Mouse (Mus musculus) midbrain, embryonic 15.5 days (tissue): Measurements from ENCODE around the gene Zfp648. TPM values are rescaled to one million over a fixed set of nuclear protein-coding genes. Genes with fewer than 3 reads are reported as not detected.

Experiments
- ATAC-seq: fragments of 200-750 bp; cut with Nextera tagmentation; replicated peaks from 2 replicates; pipeline ENCODE4 v1.8.0; 2017; ENCODE audit warnings: moderate TSS enrichment
- H3K27ac ChIP-seq: fragments of 300-500 bp; sonication (generic); 2 replicates; pipeline ENCODE4 v1.5.1; 2015; ENCODE audit warnings: mild to moderate bottlenecking, inconsistent platforms
- H3K27me3 ChIP-seq: fragments of 300-500 bp; sonication (generic); replicated peaks from 2 replicates; pipeline ENCODE4 v1.6.1; 2015; ENCODE audit warnings: inconsistent platforms
- H3K36me3 ChIP-seq: fragments of 300-500 bp; sonication (generic); replicated peaks from 2 replicates; pipeline ENCODE4 v1.6.1; 2015; ENCODE audit warnings: inconsistent platforms
- H3K4me1 ChIP-seq: fragments of 300-500 bp; sonication (generic); 2 replicates; pipeline ENCODE4 v1.6.1; 2015; ENCODE audit warnings: inconsistent platforms
- H3K4me2 ChIP-seq: fragments of 300-500 bp; sonication (generic); 2 replicates; pipeline ENCODE4 v1.6.1; 2015; ENCODE audit warnings: inconsistent platforms, mild to moderate bottlenecking, moderate library complexity
- H3K4me3 ChIP-seq: fragments of 300-500 bp; sonication (generic); 2 replicates; pipeline ENCODE4 v1.5.1; 2015; ENCODE audit warnings: mild to moderate bottlenecking, inconsistent platforms
- H3K9ac ChIP-seq: fragments of 300-500 bp; sonication (generic); 2 replicates; pipeline ENCODE4 v1.6.1; 2015; ENCODE audit warnings: mild to moderate bottlenecking, inconsistent platforms
- H3K9me3 ChIP-seq: fragments of 300-500 bp; sonication (generic); 2 replicates; pipeline ENCODE4 v1.6.1; 2016; ENCODE audit warnings: inconsistent platforms
- WGBS: fragments of 180-500 bp; shearing (Covaris S2); methylation state at CpG from one replicate; pipeline ENCODE4 v1.1.7; 2015; ENCODE audit warnings: mixed read lengths; 5-methylcytosine and 5-hydroxymethylcytosine counted together
- polyA plus RNA-seq: library from polyadenylated mRNA; unstranded; fragments of >200 nt; fragmentation: Nextera tagmentation; extraction: Ambion mirVana; gene quantifications from 2 replicates; pipeline ENCODE4 v1.2.1, GENCODE M21; 2015

Zfp648 gene
- polyA plus RNA-seq, 1 experiment from 2014 or later = 0.74 TPM

DNA sequence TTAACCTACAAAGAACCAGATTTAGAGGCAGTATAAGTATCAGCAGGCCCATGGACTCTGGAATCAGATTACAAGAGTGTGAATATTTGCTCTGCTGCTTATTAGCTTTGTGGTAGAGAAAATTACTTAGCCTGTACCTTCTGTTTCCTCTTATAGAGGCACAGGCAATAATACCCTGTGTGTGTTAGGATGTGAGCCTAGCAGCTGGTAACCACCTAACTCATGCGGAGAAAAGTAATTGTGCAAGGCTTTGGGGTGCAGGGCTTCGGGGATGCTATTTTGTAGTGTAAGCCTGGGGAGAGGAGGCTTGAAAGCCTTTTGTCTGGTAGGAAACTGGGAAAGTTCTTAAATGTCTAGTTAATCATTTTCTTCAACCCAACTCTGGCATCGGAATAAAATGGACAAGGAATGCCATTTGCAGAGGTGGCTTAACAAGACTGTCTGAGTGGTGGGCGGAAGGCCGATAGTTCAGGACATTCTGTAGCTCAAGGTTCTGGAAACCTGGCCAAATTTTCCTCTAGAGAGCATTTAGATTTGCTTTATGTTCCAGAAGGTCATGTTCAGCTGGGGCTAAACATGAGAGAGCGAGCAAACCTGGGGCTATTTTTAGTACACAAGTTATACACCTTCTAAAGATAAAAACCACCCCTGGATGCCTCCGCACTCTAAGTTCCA is 17.8 kb upstream of the Zfp648 start:
- H3K4me2 ChIP-seq = no peak overlapping the region
- no peak for ATAC-seq
- no peaks in the 10 kb centered on the region for H3K9me3 ChIP-seq
- no peaks in the 10 kb centered on the region for H3K36me3 ChIP-seq
- peaks cover 2% of the 10 kb centered on the region; the same call in 1 of the 2 replicates for H3K4me1 ChIP-seq
- no peak overlapping the region for H3K27ac ChIP-seq
- H3K9ac ChIP-seq = no peak overlapping the region
- no peaks in the 10 kb centered on the region for H3K27me3 ChIP-seq
- H3K4me3 ChIP-seq = no peak overlapping the region
- 90% methylated on average over 7 of the region's 7 CpGs for WGBS

- Histone ChIP-seq H3K4me2 (no peak overlapping the region), H3K27me3 (no peaks in the 10 kb centered on the region), H3K4me1 (no peaks in the 10 kb centered on the region), H3K9ac (no peak overlapping the region), H3K27ac (no peak overlapping the region), H3K4me3 (no peak overlapping the region), H3K36me3 (no peaks in the 10 kb centered on the region), H3K9me3 (no peaks in the 10 kb centered on the region)
- 86% methylated on average over 4 of the region's 4 CpGs for WGBS
- no peak for ATAC-seq
These were observed 12.8 kb upstream of the Zfp648 start for GRCm38 (mm10) chr1:154188229-154188628.

- no peak overlapping the region for H3K4me2 ChIP-seq
- H3K9ac ChIP-seq = no peak overlapping the region
- no peak overlapping the region for H3K4me3 ChIP-seq
- H3K4me1 ChIP-seq = no peaks in the 10 kb centered on the region
- H3K27me3 ChIP-seq = no peaks in the 10 kb centered on the region
- no peak for ATAC-seq
- H3K27ac ChIP-seq = no peak overlapping the region
- no peaks in the 10 kb centered on the region for H3K9me3 ChIP-seq
- H3K36me3 ChIP-seq = no peaks in the 10 kb centered on the region
- 54% methylated on average over 4 of the region's 4 CpGs for WGBS
These were observed 12.4 kb upstream of the Zfp648 start for GRCm38 (mm10) chr1:154188631-154189030.

DNA sequence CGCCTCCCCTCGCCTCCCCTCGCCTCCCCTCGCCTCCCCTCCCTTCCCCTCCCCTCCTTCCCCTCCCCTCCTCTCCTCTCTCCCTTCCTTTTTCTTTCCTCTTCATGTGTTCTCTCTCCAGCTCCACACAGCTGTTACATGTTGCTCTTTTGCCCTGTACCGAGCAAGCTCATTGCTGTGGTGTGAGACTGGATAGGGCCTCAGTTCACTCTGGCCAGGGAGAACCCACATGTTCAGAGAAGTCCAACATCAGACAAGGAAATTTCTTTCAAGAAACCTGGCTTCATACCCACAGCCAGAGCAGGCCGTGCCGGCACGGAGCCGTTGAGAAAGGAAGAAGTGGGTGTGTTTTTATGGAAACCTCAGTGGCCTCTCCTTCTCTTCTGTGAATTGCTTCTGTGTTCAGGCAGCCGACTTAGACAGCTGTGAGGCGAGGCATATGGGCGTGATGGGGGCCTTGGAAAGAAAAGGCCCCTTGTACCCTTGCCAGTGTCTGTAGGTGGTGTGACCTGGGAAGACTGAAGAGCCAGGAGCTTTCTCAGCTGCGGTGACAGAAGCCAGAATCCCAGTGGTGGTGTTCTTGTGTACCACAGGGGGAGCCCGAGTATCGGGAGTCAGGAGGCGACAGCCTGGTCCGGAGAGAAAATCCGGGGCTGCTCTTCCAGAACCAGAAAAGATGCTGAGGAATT is 11.0 kb upstream of the Zfp648 start:
- H3K9ac ChIP-seq = no peak overlapping the region
- 61% methylated on average over 14 of the region's 18 CpGs for WGBS
- H3K27me3 ChIP-seq = no peaks in the 10 kb centered on the region
- no peaks in the 10 kb centered on the region for H3K9me3 ChIP-seq
- H3K27ac ChIP-seq = no peak overlapping the region
- no peaks in the 10 kb centered on the region for H3K36me3 ChIP-seq
- no peak for ATAC-seq
- no peaks in the 10 kb centered on the region for H3K4me1 ChIP-seq
- H3K4me2 ChIP-seq = peak overlapping the region; percentile 11; the same call in 1 of the 2 replicates
- no peak overlapping the region for H3K4me3 ChIP-seq

- Histone ChIP-seq H3K4me2 (no peak overlapping the region), H3K4me3 (no peak overlapping the region), H3K4me1 (no peaks in the 10 kb centered on the region), H3K9me3 (no peaks in the 10 kb centered on the region), H3K36me3 (no peaks in the 10 kb centered on the region), H3K27ac (no peak overlapping the region), H3K9ac (no peak overlapping the region), H3K27me3 (peaks cover 6% of the 10 kb centered on the region)
- ATAC-seq = no peak
- WGBS = 93% methylated on average over 10 of the region's 10 CpGs
These were observed 2.1 kb upstream of the Zfp648 start for GRCm38 (mm10) chr1:154198896-154199295.

- H3K4me3 ChIP-seq = no peak overlapping the region
- H3K27me3 ChIP-seq = peaks cover 31% of the 10 kb centered on the region
- peak; percentile 34; the same call in 1 of the 2 replicates for ATAC-seq
These were observed 1.6 kb downstream of the Zfp648 start for GRCm38 (mm10) chr1:154202580-154202979.

DNA sequence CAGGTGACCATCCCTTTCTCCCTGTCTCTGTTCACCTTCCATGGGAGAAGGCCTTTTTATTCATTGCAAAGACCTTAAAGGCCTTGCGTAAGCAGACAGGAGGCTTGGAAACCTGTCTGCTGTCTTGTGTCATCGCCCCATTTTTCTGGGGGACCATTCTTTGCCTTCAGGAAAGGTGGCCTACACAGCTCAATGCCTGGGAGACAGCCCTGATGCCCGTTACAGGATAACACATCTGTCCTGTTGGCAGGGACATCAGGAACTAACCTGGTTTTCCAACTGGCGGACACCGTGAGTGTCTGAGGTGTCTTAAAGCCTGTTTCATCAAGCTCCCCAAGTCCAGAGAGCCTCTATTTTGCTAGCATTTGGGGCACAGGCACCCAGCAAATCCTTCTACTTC is 2.4 kb downstream of the Zfp648 start:
- 93% methylated on average over 5 of the region's 5 CpGs for WGBS
- H3K27ac ChIP-seq = no peak overlapping the region
- peaks cover 31% of the 10 kb centered on the region for H3K27me3 ChIP-seq
- peaks cover 10% of the 10 kb centered on the region for H3K4me1 ChIP-seq
- H3K4me3 ChIP-seq = no peak overlapping the region
- no peak overlapping the region for H3K4me2 ChIP-seq
- no peak for ATAC-seq
- no peaks in the 10 kb centered on the region for H3K9me3 ChIP-seq
- no peaks in the 10 kb centered on the region for H3K36me3 ChIP-seq
- no peak overlapping the region for H3K9ac ChIP-seq

More at GRCm38 (mm10) chr1:154202580-154202979, 1.6 kb downstream of the Zfp648 start:
- Histone ChIP-seq H3K36me3 (no peaks in the 10 kb centered on the region), H3K9ac (no peak overlapping the region), H3K27ac (no peak overlapping the region), H3K4me2 (no peak overlapping the region), H3K4me1 (peaks cover 10% of the 10 kb centered on the region), H3K9me3 (no peaks in the 10 kb centered on the region)
- 63% methylated on average over 8 of the region's 8 CpGs for WGBS

- Histone ChIP-seq H3K9ac (peak overlapping the region; percentile 29), H3K4me1 (peaks cover 10% of the 10 kb centered on the region), H3K27me3 (peaks cover 31% of the 10 kb centered on the region), H3K27ac (no peak overlapping the region), H3K4me3 (peak overlapping the region; percentile 37), H3K36me3 (no peaks in the 10 kb centered on the region), H3K4me2 (peak overlapping the region; percentile 70), H3K9me3 (no peaks in the 10 kb centered on the region)
- 9% methylated on average over 66 of the region's 66 CpGs for WGBS
- peak; percentile 73 for ATAC-seq
These were observed 3.9 kb downstream of the Zfp648 start for GRCm38 (mm10) chr1:154204652-154205573.

GRCm38 (mm10) chr1:154219991-154220390 is 19.0 kb downstream of the Zfp648 start:
- no peaks in the 10 kb centered on the region for H3K4me1 ChIP-seq
- H3K4me3 ChIP-seq = no peak overlapping the region
- no peak for ATAC-seq
- no peak overlapping the region for H3K27ac ChIP-seq
- H3K9ac ChIP-seq = no peak overlapping the region
- WGBS = 91% methylated on average over 2 of the region's 2 CpGs
- H3K9me3 ChIP-seq = no peaks in the 10 kb centered on the region
- H3K36me3 ChIP-seq = no peaks in the 10 kb centered on the region
- H3K4me2 ChIP-seq = no peak overlapping the region
- H3K27me3 ChIP-seq = no peaks in the 10 kb centered on the region

- Histone ChIP-seq H3K9ac (no peak overlapping the region), H3K4me1 (no peaks in the 10 kb centered on the region), H3K27ac (no peak overlapping the region), H3K36me3 (no peaks in the 10 kb centered on the region), H3K4me2 (no peak overlapping the region), H3K9me3 (no peaks in the 10 kb centered on the region), H3K27me3 (no peaks in the 10 kb centered on the region), H3K4me3 (no peak overlapping the region)
- 96% methylated on average over 3 of the region's 3 CpGs for WGBS
- no peak for ATAC-seq
These were observed 19.6 kb downstream of the Zfp648 start for GRCm38 (mm10) chr1:154220566-154220965.

GRCm38 (mm10) chr1:154223807-154224207 is 22.8 kb downstream of the Zfp648 start:
- no peak overlapping the region for H3K27ac ChIP-seq
- ATAC-seq = peak; percentile 94
- H3K4me1 ChIP-seq = no peaks in the 10 kb centered on the region
- no peaks in the 10 kb centered on the region for H3K9me3 ChIP-seq
- 7% methylated on average over 1 of the region's 1 CpGs for WGBS
- no peaks in the 10 kb centered on the region for H3K36me3 ChIP-seq
- no peak overlapping the region for H3K4me2 ChIP-seq
- H3K9ac ChIP-seq = no peak overlapping the region
- H3K27me3 ChIP-seq = no peaks in the 10 kb centered on the region
- H3K4me3 ChIP-seq = no peak overlapping the region

DNA sequence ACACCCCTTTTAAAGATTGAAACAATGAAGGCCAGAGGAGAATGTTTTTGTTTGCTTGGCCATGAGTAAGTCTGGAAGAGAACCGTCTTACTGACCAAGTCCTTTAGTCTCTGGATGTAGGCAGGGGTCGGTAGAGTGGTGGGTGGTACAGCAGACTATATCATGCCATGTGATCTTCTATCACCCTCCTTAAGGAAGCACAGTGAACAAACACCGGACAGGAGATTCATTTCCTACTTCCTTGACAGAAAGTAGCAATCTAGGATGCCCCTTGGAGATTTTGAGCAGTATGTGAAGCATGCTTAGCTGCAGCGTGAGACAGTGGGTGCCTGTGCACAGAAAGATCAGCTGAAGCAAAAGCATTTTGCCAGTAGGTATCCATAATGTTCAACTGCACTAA is 31.6 kb downstream of the Zfp648 start:
- Histone ChIP-seq H3K4me1 (no peaks in the 10 kb centered on the region), H3K9me3 (no peaks in the 10 kb centered on the region), H3K4me2 (no peak overlapping the region), H3K27ac (no peak overlapping the region), H3K4me3 (no peak overlapping the region), H3K27me3 (no peaks in the 10 kb centered on the region), H3K36me3 (no peaks in the 10 kb centered on the region), H3K9ac (no peak overlapping the region)
- WGBS = 83% methylated on average over 4 of the region's 4 CpGs
- ATAC-seq = no peak
